Mouse (Mus musculus) embryonic facial prominence, embryonic 12.5 days (tissue): ENCODE measurements around the gene Atg2a. TPM values are rescaled to one million over a fixed set of nuclear protein-coding genes. Genes with fewer than 3 reads are reported as not detected.
"Not testable (repeated sequence)": the region's sequence is repeated elsewhere in the genome, so short reads cannot be mapped to it uniquely, and the experiment has no call there.

Source experiments
- ATAC-seq: fragments of 200-750 bp; cut with Nextera tagmentation; 2 replicates; pipeline ENCODE4 v1.8.0; 2017; ENCODE audit not compliant: insufficient number of reproducible peaks, insufficient read depth, low FRiP score, low TSS enrichment
- H3K27ac ChIP-seq: fragments of 300-500 bp; sonication (generic); 2 replicates; pipeline ENCODE4 v1.5.1; 2016; ENCODE audit warnings: mild to moderate bottlenecking
- H3K27me3 ChIP-seq: fragments of 300-500 bp; sonication (generic); 2 replicates; pipeline ENCODE4 v1.6.1; 2016; ENCODE audit warnings: mild to moderate bottlenecking, moderate library complexity
- H3K36me3 ChIP-seq: fragments of 300-500 bp; sonication (generic); 2 replicates; pipeline ENCODE4 v1.6.1; 2016; ENCODE audit warnings: mild to moderate bottlenecking
- H3K4me1 ChIP-seq: fragments of 300-500 bp; sonication (generic); 2 replicates; pipeline ENCODE4 v1.6.1; 2016
- H3K4me2 ChIP-seq: fragments of 300-500 bp; sonication (generic); replicated peaks from 2 replicates; pipeline ENCODE4 v1.6.1; 2016; ENCODE audit warnings: mild to moderate bottlenecking, moderate library complexity
- H3K4me3 ChIP-seq: fragments of 300-500 bp; sonication (generic); 2 replicates; pipeline ENCODE4 v1.5.1; 2016; ENCODE audit warnings: mild to moderate bottlenecking
- H3K9ac ChIP-seq: fragments of 300-500 bp; sonication (generic); 2 replicates; pipeline ENCODE4 v1.6.1; 2016; ENCODE audit warnings: mild to moderate bottlenecking, moderate library complexity
- H3K9me3 ChIP-seq: fragments of 300-500 bp; sonication (generic); 2 replicates; pipeline ENCODE4 v1.6.1; 2016; ENCODE audit warnings: mild to moderate bottlenecking, moderate library complexity
- WGBS: fragments of 180-500 bp; shearing (Covaris S2); methylation state at CpG from one replicate; pipeline ENCODE4 v1.1.7; 2016; 5-methylcytosine and 5-hydroxymethylcytosine counted together
- polyA plus RNA-seq: library from polyadenylated mRNA; unstranded; fragments of >200 nt; fragmentation: Nextera tagmentation; extraction: Ambion mirVana; gene quantifications from 2 replicates; pipeline ENCODE4 v1.2.1, GENCODE M21; 2016

Gene Atg2a
- polyA plus RNA-seq, 1 experiment from 2014 or later: 12.0 TPM

- H3K4me1 ChIP-seq: peaks cover 9% of the 10 kb centered on the region; the same call in 1 of the 2 replicates
- peaks cover 53% of the 10 kb centered on the region for H3K36me3 ChIP-seq
- no peak overlapping the region for H3K4me2 ChIP-seq
- H3K27me3 ChIP-seq: no peaks in the 10 kb centered on the region
- no peak for ATAC-seq
- H3K4me3 ChIP-seq: no peak overlapping the region
- H3K27ac ChIP-seq: no peak overlapping the region
- WGBS: 91% methylated on average over 14 of the region's 14 CpGs
- H3K9ac ChIP-seq: no peak overlapping the region
- H3K9me3 ChIP-seq: no peaks in the 10 kb centered on the region
These were observed 48.3 kb downstream of the Atg2a start for GRCm38 (mm10) chr19:6289696-6290238.

GRCm38 (mm10) chr19:6290720-6291116 is 49.2 kb downstream of the Atg2a start:
- H3K4me3 ChIP-seq, H3K4me1 ChIP-seq, H3K9me3 ChIP-seq, H3K9ac ChIP-seq, H3K4me2 ChIP-seq, H3K27me3 ChIP-seq, ATAC-seq, H3K27ac ChIP-seq: not testable (repeated sequence)
- WGBS: 93% methylated on average over 5 of the region's 6 CpGs
- H3K36me3 ChIP-seq: peaks cover 52% of the 10 kb centered on the region

- 80% methylated on average over 10 of the region's 10 CpGs for WGBS
- H3K4me3 ChIP-seq: no peak overlapping the region
- no peak overlapping the region for H3K9ac ChIP-seq
- peaks cover 53% of the 10 kb centered on the region for H3K36me3 ChIP-seq
- ATAC-seq: no peak
- no peaks in the 10 kb centered on the region for H3K27me3 ChIP-seq
- H3K9me3 ChIP-seq: no peaks in the 10 kb centered on the region
- no peak overlapping the region for H3K27ac ChIP-seq
- no peak overlapping the region for H3K4me2 ChIP-seq
- peaks cover 9% of the 10 kb centered on the region; the same call in 1 of the 2 replicates for H3K4me1 ChIP-seq
These were observed 49.8 kb downstream of the Atg2a start for GRCm38 (mm10) chr19:6291117-6291781.

GRCm38 (mm10) chr19:6292262-6292661 is 50.8 kb downstream of the Atg2a start:
- Histone ChIP-seq H3K4me3 (no peak overlapping the region), H3K4me2 (no peak overlapping the region), H3K9me3 (no peaks in the 10 kb centered on the region), H3K4me1 (peaks cover 9% of the 10 kb centered on the region; the same call in 1 of the 2 replicates), H3K36me3 (peaks cover 57% of the 10 kb centered on the region), H3K27me3 (no peaks in the 10 kb centered on the region), H3K27ac (no peak overlapping the region), H3K9ac (no peak overlapping the region)
- ATAC-seq: no peak
- 86% methylated on average over 5 of the region's 5 CpGs for WGBS

GRCm38 (mm10) chr19:6294301-6294700 is 52.8 kb downstream of the Atg2a start:
- Histone ChIP-seq H3K9me3 (no peaks in the 10 kb centered on the region), H3K4me1 (no peaks in the 10 kb centered on the region), H3K27me3 (no peaks in the 10 kb centered on the region), H3K27ac (no peak overlapping the region), H3K9ac (no peak overlapping the region), H3K36me3 (peaks cover 71% of the 10 kb centered on the region), H3K4me3 (no peak overlapping the region), H3K4me2 (no peak overlapping the region)
- WGBS: 94% methylated on average over 17 of the region's 17 CpGs
- no peak for ATAC-seq

- no peak overlapping the region for H3K9ac ChIP-seq
- no peaks in the 10 kb centered on the region for H3K9me3 ChIP-seq
- WGBS: 90% methylated on average over 5 of the region's 5 CpGs
- H3K36me3 ChIP-seq: peaks cover 72% of the 10 kb centered on the region
- ATAC-seq: no peak
- H3K27ac ChIP-seq: no peak overlapping the region
- no peak overlapping the region for H3K4me3 ChIP-seq
- H3K4me2 ChIP-seq: no peak overlapping the region
- H3K27me3 ChIP-seq: no peaks in the 10 kb centered on the region
- H3K4me1 ChIP-seq: no peaks in the 10 kb centered on the region
These were observed 55.2 kb downstream of the Atg2a start for GRCm38 (mm10) chr19:6296551-6297210.

- Histone ChIP-seq H3K27ac (no peak overlapping the region), H3K9me3 (no peaks in the 10 kb centered on the region), H3K4me2 (no peak overlapping the region), H3K4me3 (no peak overlapping the region), H3K36me3 (peaks cover 72% of the 10 kb centered on the region), H3K9ac (no peak overlapping the region), H3K27me3 (no peaks in the 10 kb centered on the region), H3K4me1 (no peaks in the 10 kb centered on the region)
- no peak for ATAC-seq
- 92% methylated on average over 9 of the region's 9 CpGs for WGBS
These were observed 56.2 kb downstream of the Atg2a start for GRCm38 (mm10) chr19:6297641-6298040.

GRCm38 (mm10) chr19:6299003-6299402 is 57.5 kb downstream of the Atg2a start:
- H3K9ac ChIP-seq: no peak overlapping the region
- H3K9me3 ChIP-seq: no peaks in the 10 kb centered on the region
- ATAC-seq: no peak
- WGBS: 69% methylated on average over 4 of the region's 4 CpGs
- no peak overlapping the region for H3K27ac ChIP-seq
- H3K4me3 ChIP-seq: no peak overlapping the region
- H3K27me3 ChIP-seq: no peaks in the 10 kb centered on the region
- H3K36me3 ChIP-seq: peaks cover 63% of the 10 kb centered on the region
- H3K4me2 ChIP-seq: no peak overlapping the region
- no peaks in the 10 kb centered on the region for H3K4me1 ChIP-seq

GRCm38 (mm10) chr19:6299450-6300267 is 58.2 kb downstream of the Atg2a start:
- peaks cover 57% of the 10 kb centered on the region for H3K36me3 ChIP-seq
- H3K9ac ChIP-seq: no peak overlapping the region
- no peaks in the 10 kb centered on the region for H3K9me3 ChIP-seq
- WGBS: 87% methylated on average over 7 of the region's 7 CpGs
- H3K4me1 ChIP-seq: no peaks in the 10 kb centered on the region
- no peak overlapping the region for H3K4me3 ChIP-seq
- H3K27me3 ChIP-seq: no peaks in the 10 kb centered on the region
- no peak for ATAC-seq
- no peak overlapping the region for H3K4me2 ChIP-seq
- 0 out of 2 replicates have a peak overlapping the region, but pooled peaks have one; percentile 23 for H3K27ac ChIP-seq

GRCm38 (mm10) chr19:6300402-6300841 is 59.0 kb downstream of the Atg2a start:
- 62% methylated on average over 7 of the region's 7 CpGs for WGBS
- Histone ChIP-seq H3K4me3 (no peak overlapping the region), H3K27ac (no peak overlapping the region), H3K4me2 (no peak overlapping the region), H3K4me1 (no peaks in the 10 kb centered on the region), H3K36me3 (peaks cover 50% of the 10 kb centered on the region), H3K9ac (no peak overlapping the region), H3K9me3 (no peaks in the 10 kb centered on the region), H3K27me3 (no peaks in the 10 kb centered on the region)
- ATAC-seq: no peak

- Histone ChIP-seq H3K4me1 (peaks cover 10% of the 10 kb centered on the region), H3K9me3 (no peaks in the 10 kb centered on the region), H3K9ac (no peak overlapping the region), H3K36me3 (peaks cover 33% of the 10 kb centered on the region), H3K27ac (no peak overlapping the region), H3K27me3 (no peaks in the 10 kb centered on the region), H3K4me2 (no peak overlapping the region), H3K4me3 (no peak overlapping the region)
- WGBS: 93% methylated on average over 5 of the region's 5 CpGs
- no peak for ATAC-seq
These were observed 60.6 kb downstream of the Atg2a start for GRCm38 (mm10) chr19:6302114-6302513.
